Mouse (Mus musculus): ENCODE data around the gene Farsb.

GRCm38 (mm10) chr1:78399755-78400154 is 88.9 kb downstream of the Farsb start:
- TF ChIP-seq POLR2A (IDR thresholded peaks at IDR 0.05; ENCODE audit: low read depth, low read length) (no peak), CTCF (conservative IDR thresholded peaks at IDR 0.05; ENCODE audit: insufficient read depth, insufficient read length, low read depth, low read length) (no peak)

Measured in kidney, adult 2 months (tissue).